ENCODE assay signal across 9 mouse cellular contexts in the genomic region with DNA sequence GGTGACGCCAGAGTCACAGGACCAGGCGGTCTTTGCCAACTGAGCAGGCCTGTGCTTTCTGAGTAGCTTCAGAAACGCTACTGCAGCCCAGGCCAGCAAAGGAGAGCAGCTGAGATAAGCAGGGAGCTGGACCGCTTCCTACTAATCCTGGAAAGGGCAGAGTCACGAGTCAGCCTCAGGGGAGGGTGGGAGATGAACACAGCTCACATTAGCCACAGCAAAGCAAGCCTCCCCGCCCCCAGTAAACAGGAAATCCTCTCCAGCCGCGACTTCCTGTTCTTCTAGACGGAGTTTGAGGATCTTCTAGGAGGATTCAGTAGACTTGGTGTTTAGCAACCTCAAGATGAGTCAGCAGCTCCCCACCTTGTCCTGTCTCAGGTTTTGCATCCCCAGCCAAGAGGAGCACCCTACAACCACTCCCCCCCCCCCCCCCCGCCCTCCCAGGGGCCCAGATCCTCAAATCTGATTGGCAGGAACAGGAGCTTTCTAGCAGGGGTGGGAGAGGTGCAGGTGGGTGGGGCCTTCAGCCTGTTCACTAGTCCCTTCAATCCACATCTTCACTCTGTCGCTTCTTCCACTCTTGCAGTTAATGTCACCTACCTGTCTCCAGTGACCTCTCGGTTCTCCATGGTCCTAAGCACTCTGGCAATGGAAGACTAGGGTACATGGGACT. TPM values are rescaled to one million over a fixed set of nuclear protein-coding genes. Genes with fewer than 3 reads are reported as not detected.
DNase-seq lines count a peak whose midpoint lies in the region; ATAC-seq and TF ChIP-seq lines count a peak whose summit lies in the region.
"Had no signal": no experiment of that assay in that cellular context is flagged by ENCODE, and none has a peak within 500 bp of the region (broad histone marks: within the 10 kb centered on the region; RNA-seq: fewer than 3 reads in every experiment).

No protein-coding gene starts in this region.

- DNase-seq in hindbrain, postnatal 0 days (ENCODE audit: low spot score), result peak; percentile 43
- peak; percentile 87 for DNase-seq in c-Kit-positive CD71-negative TER-119-negative erythroid progenitor cells, embryonic 14.5 days (ENCODE audit: low read depth)
- peak; percentile 38 for DNase-seq in limb, embryonic 10.5 days (ENCODE audit: low spot score)
- peak; percentile 83 to 86 for DNase-seq in monocyte, adult 2 months (ENCODE audit: low read depth in 1 of 2, low spot score in 2 of 2)
- peak; percentile 60 for DNase-seq in thymus, postnatal 4 days

- no peaks in the 10 kb centered on the region for H3K9me3 ChIP-seq in hindbrain, postnatal 0 days (ENCODE audit: low read length)
- no peaks in the 10 kb centered on the region for H3K9me3 ChIP-seq in hindbrain, embryonic 16.5 days (ENCODE audit: control insufficient read depth, low read length)
- H3K9me3 ChIP-seq in E14TG2a.4 (ENCODE audit: low read length), result no peaks in the 10 kb centered on the region
- no peaks in the 10 kb centered on the region for H3K9me3 ChIP-seq in heart, embryonic 16.5 days (replicated peaks; ENCODE audit: control insufficient read depth, low read length)
- H3K9me3 ChIP-seq in limb, embryonic 10.5 days (replicated peaks), result no peaks in the 10 kb centered on the region
- H3K9me3 ChIP-seq: embryonic facial prominence, embryonic 13.5 days had no signal

- no peak overlapping the region for H3K27ac ChIP-seq in hindbrain, postnatal 0 days
- H3K27ac ChIP-seq in hindbrain, embryonic 16.5 days (ENCODE audit: low read depth, low read length), result no peak overlapping the region
- peak overlapping the region; percentile 95 for H3K27ac ChIP-seq in heart, embryonic 16.5 days (ENCODE audit: low read length)
- H3K27ac ChIP-seq in limb, embryonic 10.5 days, result peak overlapping the region; percentile 75
- H3K27ac ChIP-seq: embryonic facial prominence, embryonic 13.5 days had no signal

- H3K4me1 ChIP-seq in hindbrain, postnatal 0 days (ENCODE audit: insufficient read depth, low read length), result no peaks in the 10 kb centered on the region
- no peaks in the 10 kb centered on the region for H3K4me1 ChIP-seq in hindbrain, embryonic 16.5 days (ENCODE audit: control insufficient read depth, insufficient read depth, low read depth, low read length)
- H3K4me1 ChIP-seq in E14TG2a.4 (replicated peaks; ENCODE audit: low read depth, low read length), result peaks cover 45% of the 10 kb centered on the region
- peaks cover 33% of the 10 kb centered on the region for H3K4me1 ChIP-seq in heart, embryonic 16.5 days (ENCODE audit: control insufficient read depth, insufficient read depth, low read length)
- peaks cover 18% of the 10 kb centered on the region for H3K4me1 ChIP-seq in limb, embryonic 10.5 days

- H3K36me3 ChIP-seq in hindbrain, postnatal 0 days (ENCODE audit: insufficient read depth, low read length), result no peaks in the 10 kb centered on the region
- no peaks in the 10 kb centered on the region for H3K36me3 ChIP-seq in hindbrain, embryonic 16.5 days (ENCODE audit: control insufficient read depth, insufficient read depth, low read length)
- no peaks in the 10 kb centered on the region for H3K36me3 ChIP-seq in E14TG2a.4 (ENCODE audit: insufficient read depth, low read length)
- H3K36me3 ChIP-seq in heart, embryonic 16.5 days (ENCODE audit: control insufficient read depth, insufficient read depth), result no peaks in the 10 kb centered on the region
- no peaks in the 10 kb centered on the region for H3K36me3 ChIP-seq in limb, embryonic 10.5 days
- H3K36me3 ChIP-seq: embryonic facial prominence, embryonic 13.5 days had no signal

- H3K4me2 ChIP-seq in hindbrain, postnatal 0 days (ENCODE audit: low read depth, low read length), result no peak overlapping the region
- no peak overlapping the region for H3K4me2 ChIP-seq in hindbrain, embryonic 16.5 days (ENCODE audit: low read length)
- H3K4me2 ChIP-seq in heart, embryonic 16.5 days (ENCODE audit: low read depth, low read length), result peak overlapping the region; percentile 46
- H3K4me2 ChIP-seq: embryonic facial prominence, embryonic 13.5 days had no signal

- H3K27me3 ChIP-seq in hindbrain, postnatal 0 days (ENCODE audit: insufficient read depth, low read length), result no peaks in the 10 kb centered on the region
- H3K27me3 ChIP-seq in hindbrain, embryonic 16.5 days (replicated peaks; ENCODE audit: control insufficient read depth, insufficient read depth, low read length), result no peaks in the 10 kb centered on the region
- no peaks in the 10 kb centered on the region for H3K27me3 ChIP-seq in E14TG2a.4 (ENCODE audit: insufficient read depth, low read length)
- H3K27me3 ChIP-seq in heart, embryonic 16.5 days (ENCODE audit: control insufficient read depth, insufficient read depth, low read length), result no peaks in the 10 kb centered on the region
- no peaks in the 10 kb centered on the region for H3K27me3 ChIP-seq in limb, embryonic 10.5 days (ENCODE audit: low read depth, poor library complexity, severe bottlenecking)
- H3K27me3 ChIP-seq: embryonic facial prominence, embryonic 13.5 days had no signal

- TF ChIP-seq CTCF in hindbrain, postnatal 0 days (IDR thresholded peaks at IDR 0.05; ENCODE audit: low read depth), result no peak
- no peak for TF ChIP-seq CTCF in E14TG2a.4 (conservative IDR thresholded peaks at IDR 0.05; ENCODE audit: low read length)

- peak; percentile 39; the same call in 1 of the 2 replicates for ATAC-seq in hindbrain, postnatal 0 days
- ATAC-seq in hindbrain, embryonic 16.5 days, result no peak
- ATAC-seq in heart, embryonic 16.5 days (replicated peaks; ENCODE audit: extremely low read depth, insufficient read depth, low FRiP score), result peak; percentile 94

- no peak overlapping the region for H3K9ac ChIP-seq in hindbrain, postnatal 0 days (replicated peaks; ENCODE audit: low read length)
- H3K9ac ChIP-seq in hindbrain, embryonic 16.5 days (ENCODE audit: low read depth, low read length), result no peak overlapping the region
- peak overlapping the region; percentile 16 for H3K9ac ChIP-seq in heart, embryonic 16.5 days (ENCODE audit: low read length)
- H3K9ac ChIP-seq: embryonic facial prominence, embryonic 13.5 days had no signal

- no peak overlapping the region for H3K4me3 ChIP-seq in hindbrain, postnatal 0 days (ENCODE audit: low read length)
- H3K4me3 ChIP-seq in hindbrain, embryonic 16.5 days (ENCODE audit: low read length), result no peak overlapping the region
- peak overlapping the region; percentile 37; the same call in 1 of the 2 replicates for H3K4me3 ChIP-seq in E14TG2a.4 (replicated peaks; ENCODE audit: low read length)
- peak overlapping the region; percentile 8; the same call in 1 of the 2 replicates for H3K4me3 ChIP-seq in heart, embryonic 16.5 days (ENCODE audit: low read length)
- no peak overlapping the region; the same call in 1 of the 2 replicates for H3K4me3 ChIP-seq in limb, embryonic 10.5 days
- H3K4me3 ChIP-seq: embryonic facial prominence, embryonic 13.5 days had no signal

- WGBS in hindbrain, postnatal 0 days, result 66% methylated on average over 11 of the region's 12 CpGs
- WGBS in hindbrain, embryonic 16.5 days, result 67% methylated on average over 11 of the region's 12 CpGs
- WGBS in heart, embryonic 16.5 days, result 16% methylated on average over 11 of the region's 12 CpGs
- WGBS in limb, embryonic 10.5 days, result 54% methylated on average over 12 of the region's 12 CpGs

RNA-seq across cellular contexts. Expression of gene Rhob, which starts 21.7 kb away (rescaled TPM):
- 356 and 385 TPM in 2 replicates for total RNA-seq in hindbrain, postnatal 0 days (2014; rRNA removed)
- 71.4 and 71.7 TPM in 2 replicates for polyA plus RNA-seq in hindbrain, postnatal 0 days (2015; fragmentation: Nextera tagmentation; extraction: Ambion mirVana)
- 81.3 and 86.9 TPM in 2 replicates for polyA plus RNA-seq in hindbrain, embryonic 16.5 days (2015; fragmentation: Nextera tagmentation; extraction: Ambion mirVana)
- 38.5 and 39.3 TPM in 2 replicates for polyA plus RNA-seq in heart, embryonic 16.5 days (2015; fragmentation: Nextera tagmentation; extraction: Ambion mirVana)
- 14.7 and 16.7 TPM in 2 replicates for polyA plus RNA-seq in limb, embryonic 10.5 days (2016; fragmentation: Nextera tagmentation; extraction: Ambion mirVana)

Comparison
In these comparisons a context has a peak if more than half of its experiments do, and no peak if none do; other contexts are left out.
1. H3K27ac ChIP-seq: peak in heart, embryonic 16.5 days (single experiment) and limb, embryonic 10.5 days (single experiment); none in hindbrain, postnatal 0 days (single experiment) and hindbrain, embryonic 16.5 days (single experiment).
2. H3K4me3 ChIP-seq: peak in E14TG2a.4 (single experiment) and heart, embryonic 16.5 days (single experiment); none in hindbrain, postnatal 0 days (single experiment), hindbrain, embryonic 16.5 days (single experiment) and limb, embryonic 10.5 days (single experiment).
3. Peak in every context shown above with its lines, with median percentiles within 50 percentile points of each other: DNase-seq.